Mouse (Mus musculus): ENCODE measurements around the gene Tmbim6. TPM values are rescaled to one million over a fixed set of nuclear protein-coding genes. Genes with fewer than 3 reads are reported as not detected.

Gene Tmbim6
- polyA plus RNA-seq, 1 experiment from 2014 or later: 346 TPM

DNA sequence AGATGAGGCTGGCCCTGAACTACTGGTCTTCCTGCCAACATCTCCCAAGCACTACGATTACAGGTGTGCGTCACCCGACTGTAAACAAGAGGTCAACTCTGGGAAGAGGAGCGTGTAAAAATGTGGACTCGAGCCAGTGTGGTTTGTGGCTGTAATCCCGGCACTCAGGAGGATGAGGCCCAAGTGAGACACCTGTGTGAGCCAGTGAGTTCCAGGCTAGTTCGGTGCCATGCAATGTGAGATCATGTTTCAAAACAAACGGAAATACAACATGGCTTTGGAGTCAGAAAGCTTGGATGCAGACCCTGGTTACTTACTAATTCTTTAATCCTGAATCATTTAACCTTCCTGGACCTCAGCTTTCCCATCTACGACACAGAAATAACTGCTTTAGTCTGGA is 33.7 kb upstream of the Tmbim6 start:
- no peaks in the 10 kb centered on the region for H3K27me3 ChIP-seq (replicated peaks; ENCODE audit: control insufficient read depth, insufficient read depth, low read length)
- H3K4me1 ChIP-seq (ENCODE audit: control insufficient read depth, insufficient read depth, low read depth, low read length): no peaks in the 10 kb centered on the region; the same call in 1 of the 2 replicates
- 90% methylated on average over 9 of the region's 9 CpGs for WGBS

DNA sequence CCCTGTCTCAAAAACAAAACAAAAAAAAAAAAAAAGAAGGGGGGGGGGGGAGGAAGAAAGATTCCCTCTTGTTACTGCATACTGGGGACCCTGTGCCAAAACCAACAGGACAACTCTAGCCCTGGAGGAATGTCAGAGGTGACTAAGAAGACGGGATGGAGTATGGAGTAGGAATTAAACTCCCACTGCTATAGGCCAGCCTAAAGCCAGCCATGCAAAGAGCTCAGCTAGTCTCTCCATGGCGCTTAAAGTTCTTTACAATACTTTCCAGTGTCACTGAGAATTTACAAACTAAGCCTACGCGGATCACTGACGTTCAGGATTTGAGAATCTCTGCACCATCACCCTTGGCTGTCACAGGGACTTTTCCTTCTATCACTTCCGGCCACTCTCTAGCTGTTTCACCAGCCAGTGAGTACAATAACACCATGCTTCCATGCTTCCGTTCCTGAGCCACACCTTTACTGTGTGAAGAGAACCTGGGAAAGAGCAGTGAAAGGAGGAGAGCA is 28.6 kb upstream of the Tmbim6 start:
- no peaks in the 10 kb centered on the region for H3K9me3 ChIP-seq (ENCODE audit: control insufficient read depth, low read length)
- H3K4me1 ChIP-seq (ENCODE audit: control insufficient read depth, insufficient read depth, low read depth, low read length): peaks cover 7% of the 10 kb centered on the region
- no peak overlapping the region for H3K9ac ChIP-seq (ENCODE audit: low read depth, low read length)
- no peak overlapping the region for H3K4me2 ChIP-seq (ENCODE audit: low read length)
- no peak overlapping the region for H3K27ac ChIP-seq (ENCODE audit: low read depth, low read length)
- WGBS: 84% methylated on average over 7 of the region's 7 CpGs
- no peak overlapping the region for H3K4me3 ChIP-seq (ENCODE audit: low read length)
- H3K36me3 ChIP-seq (ENCODE audit: control insufficient read depth, insufficient read depth, low read length): no peaks in the 10 kb centered on the region
- ATAC-seq: no peak
- no peaks in the 10 kb centered on the region for H3K27me3 ChIP-seq (replicated peaks; ENCODE audit: control insufficient read depth, insufficient read depth, low read length)

More for the DNA sequence above, 33.7 kb upstream of the Tmbim6 start:
- Histone ChIP-seq H3K27ac (ENCODE audit: low read depth, low read length) (no peak overlapping the region), H3K9me3 (ENCODE audit: control insufficient read depth, low read length) (no peaks in the 10 kb centered on the region), H3K4me3 (ENCODE audit: low read length) (no peak overlapping the region), H3K36me3 (ENCODE audit: control insufficient read depth, insufficient read depth, low read length) (no peaks in the 10 kb centered on the region), H3K9ac (ENCODE audit: low read depth, low read length) (no peak overlapping the region), H3K4me2 (ENCODE audit: low read length) (no peak overlapping the region)
- no peak for ATAC-seq

DNA sequence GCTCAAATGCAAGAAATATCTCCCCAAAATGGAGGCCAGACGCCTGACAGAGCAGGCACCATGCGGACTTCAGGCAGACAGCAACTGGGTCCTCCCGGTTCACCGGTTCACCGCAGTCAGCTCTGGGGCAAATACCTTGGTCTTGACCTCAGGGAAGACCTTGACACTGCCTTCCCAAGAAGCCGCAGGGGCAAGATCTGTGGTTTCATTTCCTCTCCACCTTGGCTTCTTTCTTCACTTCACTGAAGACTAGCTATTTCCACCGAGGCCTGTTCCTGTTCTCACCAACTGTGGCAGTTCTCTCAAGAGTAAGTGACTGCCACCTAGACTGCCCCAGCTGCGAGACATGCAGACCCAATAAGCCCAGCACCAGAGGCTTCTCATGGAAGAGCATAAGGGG is 27.8 kb upstream of the Tmbim6 start:
- no peak for ATAC-seq
- no peaks in the 10 kb centered on the region for H3K27me3 ChIP-seq (replicated peaks; ENCODE audit: control insufficient read depth, insufficient read depth, low read length)
- 76% methylated on average over 8 of the region's 8 CpGs for WGBS
- H3K27ac ChIP-seq (ENCODE audit: low read depth, low read length): no peak overlapping the region
- H3K4me3 ChIP-seq (ENCODE audit: low read length): no peak overlapping the region
- H3K9ac ChIP-seq (ENCODE audit: low read depth, low read length): no peak overlapping the region
- H3K36me3 ChIP-seq (ENCODE audit: control insufficient read depth, insufficient read depth, low read length): no peaks in the 10 kb centered on the region
- H3K4me2 ChIP-seq (ENCODE audit: low read length): no peak overlapping the region
- H3K4me1 ChIP-seq (ENCODE audit: control insufficient read depth, insufficient read depth, low read depth, low read length): peaks cover 11% of the 10 kb centered on the region
- no peaks in the 10 kb centered on the region for H3K9me3 ChIP-seq (ENCODE audit: control insufficient read depth, low read length)

- no peak overlapping the region for H3K27ac ChIP-seq (ENCODE audit: low read depth, low read length)
- H3K4me2 ChIP-seq (ENCODE audit: low read length): peak overlapping the region; percentile 74
- no peaks in the 10 kb centered on the region for H3K27me3 ChIP-seq (replicated peaks; ENCODE audit: control insufficient read depth, insufficient read depth, low read length)
- H3K4me3 ChIP-seq (ENCODE audit: low read length): peak overlapping the region; percentile 55
- 73% methylated on average over 4 of the region's 4 CpGs for WGBS
- ATAC-seq: no peak
- peak overlapping the region; percentile 35; the same call in 1 of the 2 replicates for H3K9ac ChIP-seq (ENCODE audit: low read depth, low read length)
- no peaks in the 10 kb centered on the region for H3K9me3 ChIP-seq (ENCODE audit: control insufficient read depth, low read length)
- H3K4me1 ChIP-seq (ENCODE audit: control insufficient read depth, insufficient read depth, low read depth, low read length): peaks cover 14% of the 10 kb centered on the region
- H3K36me3 ChIP-seq (ENCODE audit: control insufficient read depth, insufficient read depth, low read length): no peaks in the 10 kb centered on the region
These were observed 24.0 kb upstream of the Tmbim6 start for GRCm38 (mm10) chr15:99368583-99369266.

DNA sequence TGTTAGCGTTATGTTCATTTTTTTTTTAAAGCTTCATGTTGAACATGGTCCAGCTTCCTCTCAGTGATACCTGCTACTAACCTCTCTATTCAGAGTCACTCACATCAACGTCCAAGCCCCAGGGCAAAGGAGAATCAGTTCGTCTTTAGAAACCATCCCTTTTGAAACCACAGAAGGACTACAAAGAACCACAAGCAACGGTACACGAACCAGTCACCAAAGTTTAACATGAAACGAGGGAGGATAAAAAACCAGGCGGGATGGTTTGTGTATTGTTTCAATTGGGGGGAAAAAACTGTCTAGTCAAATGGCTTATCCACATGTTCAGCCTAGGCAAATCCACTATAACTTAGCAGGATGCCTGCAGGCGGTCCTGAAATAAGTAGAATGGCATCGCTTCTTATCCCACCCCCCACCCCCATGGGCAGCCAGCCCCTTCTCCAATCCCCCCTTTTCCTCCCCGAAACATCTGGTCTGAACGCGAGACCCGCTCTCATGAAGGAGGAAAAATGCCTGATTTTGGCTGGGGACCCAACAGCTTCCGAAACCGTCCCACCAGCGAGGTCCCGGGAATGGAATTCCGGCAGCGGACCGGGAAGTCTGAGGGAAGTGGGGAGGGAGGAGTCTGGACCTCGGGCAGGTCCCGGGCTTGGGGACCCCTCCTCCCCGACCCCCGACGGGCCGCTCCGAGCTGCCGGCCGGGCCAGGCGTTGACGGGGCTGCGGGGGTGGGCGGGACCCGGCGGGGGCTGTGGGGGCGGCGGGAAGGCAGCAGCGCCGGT is 23.1 kb upstream of the Tmbim6 start:
- Histone ChIP-seq H3K36me3 (ENCODE audit: control insufficient read depth, insufficient read depth, low read length) (no peaks in the 10 kb centered on the region), H3K4me3 (ENCODE audit: low read length) (peak overlapping the region; percentile 55), H3K27ac (ENCODE audit: low read depth, low read length) (peak overlapping the region; percentile 61), H3K4me2 (ENCODE audit: low read length) (peak overlapping the region; percentile 74), H3K9ac (ENCODE audit: low read depth, low read length) (peak overlapping the region; percentile 67), H3K27me3 (replicated peaks; ENCODE audit: control insufficient read depth, insufficient read depth, low read length) (no peaks in the 10 kb centered on the region), H3K4me1 (ENCODE audit: control insufficient read depth, insufficient read depth, low read depth, low read length) (peaks cover 14% of the 10 kb centered on the region), H3K9me3 (ENCODE audit: control insufficient read depth, low read length) (no peaks in the 10 kb centered on the region)
- ATAC-seq: no peak
- 3% methylated on average over 29 of the region's 39 CpGs for WGBS

GRCm38 (mm10) chr15:99370259-99370691 is 22.4 kb upstream of the Tmbim6 start, which contains the start of gene Fmnl3:
TSS of gene Fmnl3 (minus strand) at chr15:99370482.
- ATAC-seq: peak; percentile 98
- 0% methylated on average over 28 of the region's 48 CpGs for WGBS
- H3K36me3 ChIP-seq (ENCODE audit: control insufficient read depth, insufficient read depth, low read length): no peaks in the 10 kb centered on the region

DNA sequence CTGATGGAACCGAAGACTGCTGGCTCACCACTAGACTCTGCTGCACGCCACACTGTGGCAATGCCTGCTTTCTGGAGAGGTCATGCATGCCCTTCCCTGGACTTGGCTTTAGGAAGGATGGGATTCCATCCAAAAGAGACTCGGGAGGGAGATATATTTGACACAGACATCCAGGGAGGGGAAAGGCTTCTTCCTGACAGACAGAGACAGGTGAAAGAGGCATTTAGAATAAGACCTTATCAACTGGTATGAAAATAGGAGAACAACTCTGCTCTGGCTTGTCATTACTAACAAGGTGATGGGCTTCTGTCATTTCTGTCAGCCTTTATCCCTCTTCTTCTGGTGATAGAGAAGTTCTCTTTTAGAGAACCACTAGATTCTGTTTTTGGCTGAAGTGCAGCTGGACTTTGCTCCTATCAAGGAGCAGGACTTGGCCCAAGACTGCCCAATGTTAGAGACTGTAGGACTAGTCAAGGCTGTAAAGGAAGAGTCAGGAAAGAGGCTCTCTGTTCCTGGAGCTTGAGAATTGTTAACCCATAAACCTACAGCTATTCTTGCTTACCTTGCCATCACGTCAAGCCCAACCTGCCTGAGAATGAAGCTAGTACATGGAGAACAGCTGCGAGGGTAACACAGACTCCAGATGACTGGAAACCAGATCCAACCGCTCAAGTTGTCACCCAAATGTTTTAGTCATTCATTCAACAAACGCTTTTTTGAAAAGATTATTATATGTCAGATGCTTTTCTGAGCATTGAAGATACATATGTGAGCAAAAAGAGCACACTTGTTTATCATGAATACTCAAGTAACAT is 20.9 kb upstream of the Tmbim6 start:
- Histone ChIP-seq H3K27ac (ENCODE audit: low read depth, low read length) (no peak overlapping the region), H3K9ac (ENCODE audit: low read depth, low read length) (no peak overlapping the region), H3K4me1 (ENCODE audit: control insufficient read depth, insufficient read depth, low read depth, low read length) (peaks cover 14% of the 10 kb centered on the region), H3K4me2 (ENCODE audit: low read length) (no peak overlapping the region), H3K4me3 (ENCODE audit: low read length) (no peak overlapping the region), H3K36me3 (ENCODE audit: control insufficient read depth, insufficient read depth, low read length) (no peaks in the 10 kb centered on the region), H3K9me3 (ENCODE audit: control insufficient read depth, low read length) (no peaks in the 10 kb centered on the region), H3K27me3 (replicated peaks; ENCODE audit: control insufficient read depth, insufficient read depth, low read length) (no peaks in the 10 kb centered on the region)
- ATAC-seq: no peak
- WGBS: 88% methylated on average over 7 of the region's 7 CpGs

More at GRCm38 (mm10) chr15:99370259-99370691, 22.4 kb upstream of the Tmbim6 start, which contains the start of gene Fmnl3:
- H3K27me3 ChIP-seq (replicated peaks; ENCODE audit: control insufficient read depth, insufficient read depth, low read length): no peaks in the 10 kb centered on the region
- peak within 1 kb of the TSS; percentile 74 for H3K4me2 ChIP-seq (ENCODE audit: low read length)
- H3K27ac ChIP-seq (ENCODE audit: low read depth, low read length): peak within 1 kb of the TSS; percentile 61
- H3K9ac ChIP-seq (ENCODE audit: low read depth, low read length): peak within 1 kb of the TSS; percentile 67
- H3K4me3 ChIP-seq (ENCODE audit: low read length): peak within 1 kb of the TSS; percentile 55
- no peaks in the 10 kb centered on the region for H3K9me3 ChIP-seq (ENCODE audit: control insufficient read depth, low read length)
- H3K4me1 ChIP-seq (ENCODE audit: control insufficient read depth, insufficient read depth, low read depth, low read length): peaks cover 14% of the 10 kb centered on the region

DNA sequence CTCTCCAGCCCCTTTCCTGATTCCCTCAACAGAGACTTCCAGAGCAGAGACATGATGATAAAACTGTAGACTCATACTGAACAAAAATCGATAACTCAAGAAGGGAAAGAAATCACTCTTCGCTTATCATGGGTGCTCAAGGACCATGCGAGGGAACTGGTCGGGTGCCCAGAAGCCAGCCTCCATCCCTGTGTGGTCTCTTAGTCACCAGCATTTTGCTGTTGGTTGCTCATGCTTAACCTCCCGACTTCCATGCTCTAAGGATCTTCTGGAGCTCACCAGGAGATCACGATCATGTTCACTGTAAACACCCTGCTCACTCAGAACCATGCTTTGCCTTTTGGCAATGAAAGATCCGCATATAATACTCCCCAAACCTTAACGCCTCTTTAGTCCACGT is 19.9 kb upstream of the Tmbim6 start:
- no peak for ATAC-seq
- H3K27me3 ChIP-seq (replicated peaks; ENCODE audit: control insufficient read depth, insufficient read depth, low read length): no peaks in the 10 kb centered on the region
- no peak overlapping the region for H3K27ac ChIP-seq (ENCODE audit: low read depth, low read length)
- H3K9me3 ChIP-seq (ENCODE audit: control insufficient read depth, low read length): no peaks in the 10 kb centered on the region
- no peaks in the 10 kb centered on the region for H3K36me3 ChIP-seq (ENCODE audit: control insufficient read depth, insufficient read depth, low read length)
- no peak overlapping the region for H3K4me2 ChIP-seq (ENCODE audit: low read length)
- H3K4me1 ChIP-seq (ENCODE audit: control insufficient read depth, insufficient read depth, low read depth, low read length): peaks cover 14% of the 10 kb centered on the region
- no peak overlapping the region for H3K9ac ChIP-seq (ENCODE audit: low read depth, low read length)
- WGBS: 82% methylated on average over 9 of the region's 9 CpGs
- no peak overlapping the region for H3K4me3 ChIP-seq (ENCODE audit: low read length)

All from hindbrain, embryonic 16.5 days (tissue).